Mouse (Mus musculus) v-Abl transformed pro-B cells (cell line): ENCODE measurements around the gene Hmx3.

ENCODE experiments used
- in situ Hi-C, 2 experiments: fragments of 400-800 bp; cut with MboI; formaldehyde crosslinking; loops; one replicate each; pipeline ENCODE4 v1.15.1; 2025; ENCODE audit not compliant: unreplicated experiment in 2 of 2

Gene Hmx3

GRCm38 (mm10) chr7:131542115-131542871 lies at the start of gene Hmx3:
Gene Hmx3 (plus strand): TSS chr7:131542867.
- in situ Hi-C loops = loop anchor here (10.0 to 25.0 kb wide), 7 partner anchors 220 to 1473 kb away; partner anchors contain the start of gene Btbd16 (in 1 of the 2)

GRCm38 (mm10) chr7:131503739-131504138 lies 38.9 kb upstream of the Hmx3 start:
- in situ Hi-C loops = no loop called here

- in situ Hi-C loops = loop anchor here (5.0 to 25.0 kb wide), 11 partner anchors 222 to 1475 kb away; partner anchors contain the start of gene Btbd16 (in 1 of the 2)
These were observed 2.7 kb upstream of the Hmx3 start for GRCm38 (mm10) chr7:131539979-131540378.

DNA sequence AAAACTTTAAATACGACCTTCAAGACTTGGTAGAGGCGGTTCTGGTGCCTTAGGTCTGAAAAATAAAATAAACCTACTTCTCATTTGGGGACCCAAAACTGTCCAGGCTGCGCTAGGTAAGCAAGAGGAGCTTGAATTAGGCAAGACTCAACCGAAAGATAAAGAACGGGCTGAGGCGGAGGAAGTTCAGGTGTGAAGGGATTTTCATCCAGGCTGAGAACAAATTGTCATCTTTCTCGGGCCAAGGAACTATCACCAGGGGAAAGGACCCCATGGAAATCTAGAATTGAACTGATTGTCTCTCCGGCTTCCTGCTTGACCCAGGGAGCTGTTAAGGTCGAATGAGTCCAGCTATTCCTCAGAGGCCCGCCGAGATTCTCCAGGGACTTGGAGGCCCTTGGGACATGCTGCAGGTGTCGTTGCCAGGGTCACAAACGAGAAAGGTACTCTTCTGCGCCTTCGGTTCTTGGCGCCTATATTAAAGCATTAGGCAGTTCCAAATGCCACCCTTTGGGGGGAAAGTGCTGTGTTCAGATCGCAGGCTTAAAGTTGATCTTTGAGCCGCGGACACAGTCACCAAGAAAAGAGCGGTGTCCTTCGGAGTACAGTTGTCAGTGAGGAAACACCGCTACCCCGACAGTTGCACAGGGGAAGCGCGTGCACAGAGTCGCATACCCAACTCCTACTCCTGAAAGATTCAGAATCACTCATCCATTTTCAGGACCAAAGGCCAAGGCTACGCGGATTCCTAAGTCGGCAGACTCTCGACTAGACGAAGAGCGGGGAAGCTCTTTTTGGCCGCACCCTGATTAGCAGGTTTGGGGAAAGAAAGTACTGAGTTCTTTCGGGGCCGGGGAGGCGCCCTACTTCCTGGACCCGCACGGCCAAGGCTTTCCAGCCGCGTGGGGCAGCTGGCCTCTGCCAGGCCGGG lies 1.2 kb upstream of the Hmx3 start:
- in situ Hi-C loops = loop anchor here (10.0 to 25.0 kb wide), 7 partner anchors 221 to 1473 kb away; partner anchors contain the start of gene Btbd16 (in 1 of the 2)

- in situ Hi-C loops = loop anchor here (10.0 to 25.0 kb wide), 7 partner anchors 219 to 1472 kb away; partner anchors contain the start of gene Btbd16 (in 1 of the 2)
These were observed 380 bp downstream of the Hmx3 start for GRCm38 (mm10) chr7:131542872-131543622.

DNA sequence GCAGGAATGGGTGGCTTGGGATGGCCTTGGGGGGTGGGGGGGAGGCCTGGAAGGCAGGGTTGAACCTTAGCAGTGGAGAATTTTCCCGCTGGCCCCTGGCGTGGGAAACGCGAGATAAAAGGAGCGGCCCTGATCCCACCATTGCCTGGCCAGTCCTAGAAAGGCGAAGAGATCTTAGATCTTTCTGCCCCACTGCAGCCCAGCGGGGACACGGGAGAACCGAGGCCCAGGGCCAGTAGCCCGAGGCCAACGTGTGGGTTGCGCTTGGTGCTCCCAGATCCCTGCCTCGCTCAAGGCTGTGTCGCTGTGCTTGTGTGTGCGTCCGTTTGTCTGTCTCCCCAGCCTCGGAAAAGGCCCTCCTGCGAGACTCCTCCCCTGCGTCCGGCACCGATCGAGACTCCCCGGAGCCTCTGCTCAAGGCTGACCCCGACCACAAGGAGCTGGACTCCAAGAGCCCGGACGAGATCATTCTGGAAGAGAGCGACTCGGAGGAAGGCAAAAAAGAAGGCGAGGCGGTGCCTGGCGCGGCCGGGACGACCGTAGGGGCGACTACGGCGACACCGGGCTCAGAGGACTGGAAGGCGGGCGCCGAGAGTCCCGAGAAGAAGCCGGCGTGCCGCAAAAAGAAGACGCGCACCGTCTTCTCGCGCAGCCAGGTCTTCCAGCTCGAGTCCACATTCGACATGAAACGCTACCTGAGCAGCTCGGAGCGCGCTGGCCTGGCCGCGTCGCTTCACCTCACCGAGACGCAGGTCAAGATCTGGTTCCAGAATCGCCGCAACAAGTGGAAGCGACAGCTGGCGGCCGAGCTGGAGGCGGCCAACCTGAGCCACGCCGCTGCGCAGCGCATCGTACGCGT lies 1.2 kb downstream of the Hmx3 start:
- in situ Hi-C loops = loop anchor here (10.0 to 25.0 kb wide), 7 partner anchors 218 to 1471 kb away; partner anchors contain the start of gene Btbd16 (in 1 of the 2)

GRCm38 (mm10) chr7:131544871-131545270 lies 2.2 kb downstream of the Hmx3 start:
- in situ Hi-C loops = loop anchor here (5.0 to 25.0 kb wide), 8 partner anchors 217 to 1470 kb away; partner anchors contain the start of gene Btbd16 (in 1 of the 2)

DNA sequence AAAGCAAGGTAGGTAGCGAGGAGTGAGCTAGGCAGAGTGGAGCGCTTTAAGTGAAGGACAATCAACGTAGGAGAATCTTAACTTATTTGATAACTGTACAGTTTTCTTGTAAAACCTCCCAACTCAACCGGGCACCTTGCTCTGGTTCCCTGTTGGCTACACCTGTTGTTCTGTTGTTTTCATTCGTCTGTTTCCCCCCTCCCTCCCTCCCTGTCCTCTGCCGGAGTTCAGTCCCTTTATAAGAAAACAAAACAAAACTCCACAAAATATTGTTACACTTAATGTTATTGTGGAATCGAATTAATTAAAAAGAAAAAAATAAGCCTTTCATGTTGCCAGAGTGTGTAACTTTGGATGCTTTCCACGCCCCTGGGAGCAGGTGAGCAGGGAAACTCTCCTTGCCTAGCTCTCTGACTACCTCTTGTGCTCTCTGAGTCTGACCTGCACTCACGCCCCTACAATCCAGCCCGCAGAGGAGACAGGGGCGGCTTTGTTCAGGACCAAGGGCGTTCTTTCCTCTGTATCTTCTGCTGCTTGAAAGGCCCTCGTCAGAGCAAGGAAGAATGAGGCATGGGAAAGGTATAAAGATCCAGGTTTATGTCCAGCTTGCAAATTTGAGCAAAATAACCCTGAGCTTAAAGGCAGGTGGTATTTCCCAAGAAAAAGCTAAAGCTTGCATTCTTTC lies 3.2 kb downstream of the Hmx3 start:
- in situ Hi-C loops = loop anchor here (5.0 to 25.0 kb wide), 8 partner anchors 216 to 1469 kb away; partner anchors contain the start of gene Btbd16 (in 1 of the 2)

DNA sequence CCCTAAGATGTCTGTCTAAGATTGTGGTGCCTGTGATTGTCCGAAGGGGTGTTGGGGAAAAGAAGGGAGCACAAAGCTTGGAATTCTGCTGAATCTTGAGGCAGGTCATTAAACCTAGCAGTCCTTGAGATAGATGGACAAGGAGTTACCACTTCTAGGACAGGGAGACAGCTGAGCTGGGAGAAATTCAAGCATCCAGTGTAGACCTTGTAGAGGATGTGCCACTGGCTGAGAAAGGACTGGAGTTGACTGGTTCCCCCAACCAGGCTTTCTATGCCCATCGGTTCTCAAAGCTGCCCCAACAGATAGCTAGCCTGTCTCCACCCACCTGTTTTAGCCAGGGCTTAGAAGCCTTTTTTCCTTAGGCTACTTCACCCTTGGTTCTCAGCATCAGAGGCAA lies 3.8 kb downstream of the Hmx3 start:
- in situ Hi-C loops = loop anchor here (5.0 to 25.0 kb wide), 8 partner anchors 216 to 1468 kb away; partner anchors contain the start of gene Btbd16 (in 1 of the 2)

DNA sequence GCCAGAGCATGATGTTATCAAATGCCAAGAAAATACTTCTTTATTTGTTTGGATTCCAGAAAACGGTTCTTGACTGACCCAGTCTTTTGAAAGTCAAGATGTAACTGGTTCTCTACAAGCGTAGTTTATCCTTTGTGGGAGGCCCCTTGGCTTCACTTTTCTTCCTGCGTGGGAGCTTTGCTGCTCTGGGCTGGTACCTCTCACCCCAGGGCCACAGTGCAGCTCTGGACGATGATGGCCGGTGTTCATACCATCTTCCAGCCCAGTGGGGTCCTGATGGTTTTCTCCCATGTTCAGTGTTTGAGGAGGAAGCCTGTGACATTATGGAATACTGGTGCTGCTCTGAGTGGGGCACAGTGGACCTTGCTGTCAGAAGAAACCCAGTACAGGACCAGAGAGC lies 4.8 kb downstream of the Hmx3 start:
- in situ Hi-C loops = loop anchor here (5.0 to 25.0 kb wide), 8 partner anchors 215 to 1467 kb away; partner anchors contain the start of gene Btbd16 (in 1 of the 2)

- in situ Hi-C loops = loop anchor here (5.0 to 25.0 kb wide), 8 partner anchors 214 to 1466 kb away; partner anchors contain the start of gene Btbd16 (in 1 of the 2)
These were observed 5.8 kb downstream of the Hmx3 start, which contains the start of gene Hmx2 for GRCm38 (mm10) chr7:131548473-131548872. Gene Hmx2 (plus strand): TSS chr7:131548773.

GRCm38 (mm10) chr7:131551471-131551870 lies 8.8 kb downstream of the Hmx3 start:
- in situ Hi-C loops = loop anchor here (10.0 to 25.0 kb wide), 6 partner anchors 137 to 1939 kb away; partner anchors contain the start of genes Abraxas2 (in 1 of the 2), Acadsb (in 1 of the 2), Ate1 (in 1 of the 2) and Eef1akmt2 (in 1 of the 2)

- in situ Hi-C loops = loop anchor here (10.0 to 25.0 kb wide), 6 partner anchors 137 to 1940 kb away; partner anchors contain the start of genes Abraxas2 (in 1 of the 2), Acadsb (in 1 of the 2), Ate1 (in 1 of the 2) and Eef1akmt2 (in 1 of the 2)
These were observed 9.5 kb downstream of the Hmx3 start for GRCm38 (mm10) chr7:131551931-131552741.

DNA sequence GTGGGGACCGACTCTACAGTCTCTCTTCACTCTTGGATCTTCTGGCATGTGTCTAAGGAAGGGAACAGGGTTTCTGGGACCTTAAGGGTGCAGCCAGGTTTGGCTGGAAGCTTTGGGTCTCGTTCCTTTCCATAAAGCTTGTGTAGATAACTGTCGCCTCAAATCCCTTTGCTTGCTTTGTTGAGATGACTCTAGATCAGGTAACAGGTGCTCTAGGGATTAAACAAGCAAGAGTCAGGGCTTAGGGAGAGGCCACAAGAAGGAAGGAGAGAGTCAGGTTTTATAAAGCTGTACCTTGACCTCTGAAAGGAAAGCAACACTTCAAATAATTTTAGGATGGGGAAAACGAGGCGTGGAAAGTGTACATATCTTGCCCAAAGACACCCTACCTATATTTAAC lies 10.1 kb downstream of the Hmx3 start:
- in situ Hi-C loops = loop anchor here (10.0 to 25.0 kb wide), 6 partner anchors 138 to 1940 kb away; partner anchors contain the start of genes Abraxas2 (in 1 of the 2), Acadsb (in 1 of the 2), Ate1 (in 1 of the 2) and Eef1akmt2 (in 1 of the 2)

- in situ Hi-C loops = loop anchor here (10.0 to 25.0 kb wide), 6 partner anchors 139 to 1941 kb away; partner anchors contain the start of genes Abraxas2 (in 1 of the 2), Acadsb (in 1 of the 2), Ate1 (in 1 of the 2) and Eef1akmt2 (in 1 of the 2)
These were observed 11.1 kb downstream of the Hmx3 start for GRCm38 (mm10) chr7:131553771-131554175.
